Mouse (Mus musculus) embryonic facial prominence, embryonic 11.5 days (tissue): ENCODE data around the gene Prss33. TPM values are rescaled to one million over a fixed set of nuclear protein-coding genes. Genes with fewer than 3 reads are reported as not detected.

Experiments
- microRNA-seq: library from miRNA; unstranded; fragments of <30 nt; microRNA quantifications from one replicate; pipeline ENCODE4, GENCODE M21; 2016; ENCODE audit warnings: borderline number of aligned reads
- polyA plus RNA-seq: library from polyadenylated mRNA; unstranded; fragments of >200 nt; fragmentation: Nextera tagmentation; extraction: Ambion mirVana; gene quantifications from 2 replicates; pipeline ENCODE4 v1.2.1, GENCODE M21; 2014

The Prss33 gene
- polyA plus RNA-seq, 1 experiment from 2014 or later, result not detected

Small RNA genes within 50 kb of the gene (microRNA-seq; reads per million reads assigned to microRNA genes)
- gene Mir5125, result 4.7 reads per million, percentile 2 among the genes with 10 or more reads in this experiment

Other genes starting within 250 kb of the Prss33 start
- gene Zfp13, start 236.6 kb downstream of the Prss33 start, polyA plus RNA-seq, result 17.1 and 19.0 TPM in 2 replicates
- gene Zscan10, start 235.2 kb downstream of the Prss33 start, polyA plus RNA-seq, result 0.28 and 0.59 TPM in 2 replicates
- gene Mmp25, start 190.8 kb downstream of the Prss33 start, polyA plus RNA-seq, result 0.17 and 0.46 TPM in 2 replicates
- 0.84 and 1.0 TPM in 2 replicates for gene Bicdl2, start 175.6 kb downstream of the Prss33 start, polyA plus RNA-seq
- 47.9 and 50.5 TPM in 2 replicates for gene Hcfc1r1, start 162.5 kb downstream of the Prss33 start, polyA plus RNA-seq
- 49.3 and 55.6 TPM in 2 replicates for gene Thoc6, start 162.2 kb downstream of the Prss33 start, polyA plus RNA-seq
- gene Tnfrsf12a, start 158.6 kb downstream of the Prss33 start, polyA plus RNA-seq, result 5.8 and 6.8 TPM in 2 replicates
- 48.9 and 54.7 TPM in 2 replicates for gene Cldn6, start 156.8 kb downstream of the Prss33 start, polyA plus RNA-seq
- gene Cldn9, start 152.0 kb downstream of the Prss33 start, polyA plus RNA-seq, result 8.7 and 15.5 TPM in 2 replicates
- 0.20 and 0.22 TPM in 2 replicates for gene 1520401A03Rik, start 113.3 kb downstream of the Prss33 start, polyA plus RNA-seq
- 29.5 and 37.3 TPM in 2 replicates for gene Pkmyt1, start 109.7 kb downstream of the Prss33 start, polyA plus RNA-seq
- gene Paqr4, start 95.2 kb downstream of the Prss33 start, polyA plus RNA-seq, result 11.8 and 12.1 TPM in 2 replicates
- 8.1 and 11.7 TPM in 2 replicates for gene Kremen2, start 90.2 kb downstream of the Prss33 start, polyA plus RNA-seq
- 88.3 and 103 TPM in 2 replicates for gene Flywch1, start 64.5 kb downstream of the Prss33 start, polyA plus RNA-seq
- 35.4 and 45.5 TPM in 2 replicates for gene Flywch2, start 50.0 kb downstream of the Prss33 start, polyA plus RNA-seq
- gene Srrm2, start 45.5 kb downstream of the Prss33 start, polyA plus RNA-seq, result 346 and 389 TPM in 2 replicates
- 1,057 and 1,139 TPM in 2 replicates for gene Elob, start 6.9 kb downstream of the Prss33 start, polyA plus RNA-seq
- gene Prss32, start 7.8 kb upstream of the Prss33 start, polyA plus RNA-seq, result not detected in 2 replicates
- gene Prss41, start 8.1 kb upstream of the Prss33 start, polyA plus RNA-seq, result 1.8 and 2.1 TPM in 2 replicates
- not detected in 2 replicates for gene Prss21, start 32.0 kb upstream of the Prss33 start, polyA plus RNA-seq
- not detected in 2 replicates for gene Dcpp1, start 44.8 kb upstream of the Prss33 start, polyA plus RNA-seq
- gene Dcpp2, start 44.8 kb upstream of the Prss33 start, polyA plus RNA-seq, result not detected in 2 replicates
- not detected in 2 replicates for gene Dcpp3, start 81.4 kb upstream of the Prss33 start, polyA plus RNA-seq
- gene Sbp, start 105.6 kb upstream of the Prss33 start, polyA plus RNA-seq, result not detected in 2 replicates
- not detected in 2 replicates for gene Sbpl, start 119.2 kb upstream of the Prss33 start, polyA plus RNA-seq
- gene Prss30, start 144.5 kb upstream of the Prss33 start, polyA plus RNA-seq, result not detected in 2 replicates
- 0.94 and 1.7 TPM in 2 replicates for gene Prss22, start 162.0 kb upstream of the Prss33 start, polyA plus RNA-seq
- 0.17 TPM in 1 of 2 replicates, not detected in the other for gene Prss27, start 202.1 kb upstream of the Prss33 start, polyA plus RNA-seq
- 84.3 and 88.8 TPM in 2 replicates for gene Kctd5, start 237.4 kb upstream of the Prss33 start, polyA plus RNA-seq